ENCODE assay signal across 8 mouse cellular contexts in genomic region chr17:78737096-78737495, GRCm38 (mm10). TPM values are rescaled to one million over a fixed set of nuclear protein-coding genes. Genes with fewer than 3 reads are reported as not detected.
DNase-seq lines count a peak whose midpoint lies in the region; ATAC-seq and TF ChIP-seq lines count a peak whose summit lies in the region.

Gene Strn, minus strand, starts transcription at chr17:78737196.

- no peaks in the 10 kb centered on the region for H3K36me3 ChIP-seq in lung, embryonic 16.5 days (ENCODE audit: control insufficient read depth, insufficient read depth, low read length)
- H3K36me3 ChIP-seq in hindbrain, embryonic 12.5 days = no peaks in the 10 kb centered on the region
- H3K36me3 ChIP-seq in liver, embryonic 16.5 days (ENCODE audit: control insufficient read depth, insufficient read depth) = no peaks in the 10 kb centered on the region

- ATAC-seq in lung, embryonic 16.5 days (ENCODE audit: low read depth) = no peak
- ATAC-seq in hindbrain, embryonic 12.5 days (ENCODE audit: low FRiP score) = no peak
- ATAC-seq in liver, embryonic 16.5 days (ENCODE audit: low read depth) = no peak

- H3K27me3 ChIP-seq in lung, embryonic 16.5 days (ENCODE audit: control insufficient read depth, insufficient read depth, low read depth, low read length) = no peaks in the 10 kb centered on the region
- H3K27me3 ChIP-seq in hindbrain, embryonic 12.5 days = no peaks in the 10 kb centered on the region; the same call in 1 of the 2 replicates
- H3K27me3 ChIP-seq in liver, embryonic 16.5 days (ENCODE audit: control insufficient read depth, insufficient read depth, low read depth, low read length) = no peaks in the 10 kb centered on the region

- no peak for DNase-seq in lung, postnatal 25 days (ENCODE audit: low spot score)
- no peak for DNase-seq in frontal cortex, postnatal 10 days (ENCODE audit: low spot score in 2 of 2)
- DNase-seq in cerebellum, adult 18-20 months = no peak
- DNase-seq in frontal cortex, postnatal 14 days (ENCODE audit: low spot score in 2 of 2) = no peak

- no peak for TF ChIP-seq CTCF in embryonic fibroblast, embryonic 13.5 days (IDR thresholded peaks at IDR 0.05; ENCODE audit: borderline replicate concordance, insufficient read depth, low read length)

- peaks cover 16% of the 10 kb centered on the region; the same call in 1 of the 2 replicates for H3K4me1 ChIP-seq in lung, embryonic 16.5 days (replicated peaks; ENCODE audit: control insufficient read depth, insufficient read depth, low read length)
- peaks cover 6% of the 10 kb centered on the region; the same call in 1 of the 2 replicates for H3K4me1 ChIP-seq in embryonic fibroblast, embryonic 13.5 days (ENCODE audit: control insufficient read depth, insufficient read depth, low read length)
- peaks cover 18% of the 10 kb centered on the region for H3K4me1 ChIP-seq in hindbrain, embryonic 12.5 days
- peaks cover 18% of the 10 kb centered on the region for H3K4me1 ChIP-seq in liver, embryonic 16.5 days (ENCODE audit: control insufficient read depth, low read depth, low read length)

- peak within 1 kb of the TSS; percentile 89 for H3K4me2 ChIP-seq in lung, embryonic 16.5 days (ENCODE audit: low read depth, low read length)
- H3K4me2 ChIP-seq in hindbrain, embryonic 12.5 days (replicated peaks) = peak within 1 kb of the TSS; percentile 77
- H3K4me2 ChIP-seq in liver, embryonic 16.5 days (ENCODE audit: low read depth, low read length) = peak within 1 kb of the TSS; percentile 89

- H3K9ac ChIP-seq in lung, embryonic 16.5 days (ENCODE audit: low read length) = peak within 1 kb of the TSS; percentile 90
- peak within 1 kb of the TSS; percentile 84 for H3K9ac ChIP-seq in hindbrain, embryonic 12.5 days
- peak within 1 kb of the TSS; percentile 98 for H3K9ac ChIP-seq in liver, embryonic 16.5 days (ENCODE audit: low read depth, low read length)

- no peak for TF ChIP-seq POLR2A in embryonic fibroblast, embryonic 13.5 days (IDR thresholded peaks at IDR 0.05; ENCODE audit: low read depth, low read length)

- WGBS in lung, embryonic 16.5 days = 38% methylated on average over 4 of the region's 4 CpGs
- 38% methylated on average over 4 of the region's 4 CpGs for WGBS in hindbrain, embryonic 12.5 days
- 36% methylated on average over 4 of the region's 4 CpGs for WGBS in liver, embryonic 16.5 days (ENCODE audit: insufficient replicate concordance)

- peak within 1 kb of the TSS; percentile 79 for H3K4me3 ChIP-seq in lung, embryonic 16.5 days (ENCODE audit: low read length)
- peak within 1 kb of the TSS; percentile 91 for H3K4me3 ChIP-seq in embryonic fibroblast, embryonic 13.5 days (ENCODE audit: insufficient read depth, low read length)
- peak within 1 kb of the TSS; percentile 87 for H3K4me3 ChIP-seq in hindbrain, embryonic 12.5 days
- H3K4me3 ChIP-seq in liver, embryonic 16.5 days (ENCODE audit: low read depth, low read length) = peak within 1 kb of the TSS; percentile 96

- H3K9me3 ChIP-seq in lung, embryonic 16.5 days (ENCODE audit: control insufficient read depth, low read length) = no peaks in the 10 kb centered on the region
- no peaks in the 10 kb centered on the region for H3K9me3 ChIP-seq in hindbrain, embryonic 12.5 days (replicated peaks)
- no peaks in the 10 kb centered on the region for H3K9me3 ChIP-seq in liver, embryonic 16.5 days (replicated peaks; ENCODE audit: control insufficient read depth, low read length)

- H3K27ac ChIP-seq in lung, embryonic 16.5 days (ENCODE audit: low read length) = peak within 1 kb of the TSS; percentile 94
- H3K27ac ChIP-seq in embryonic fibroblast, embryonic 13.5 days (ENCODE audit: insufficient read depth, low read length) = peak within 1 kb of the TSS; percentile 50
- peak within 1 kb of the TSS; percentile 88 for H3K27ac ChIP-seq in hindbrain, embryonic 12.5 days
- H3K27ac ChIP-seq in liver, embryonic 16.5 days (ENCODE audit: low read length) = peak within 1 kb of the TSS; percentile 96

RNA-seq across cellular contexts. Expression of gene Strn, which starts in this region (rescaled TPM):
- polyA plus RNA-seq in lung, embryonic 16.5 days (2015; fragmentation: Nextera tagmentation; extraction: Ambion mirVana) = 5.2 TPM in 2 replicates
- polyA plus RNA-seq in embryonic fibroblast, embryonic 13.5 days (2011; ENCODE audit: insufficient read length, low read depth, missing spikeins) = 26.6 and 29.2 TPM in 2 replicates
- polyA plus RNA-seq in hindbrain, embryonic 12.5 days (2016; fragmentation: Nextera tagmentation; extraction: Ambion mirVana) = 7.8 and 9.1 TPM in 2 replicates
- polyA plus RNA-seq in liver, embryonic 16.5 days (2015; fragmentation: Nextera tagmentation; extraction: Ambion mirVana) = 2.6 and 2.8 TPM in 2 replicates
